Mouse (Mus musculus) splenic B cell, adult 2 months (primary cell): ENCODE results near the gene Klc4.
A peak's percentile ranks its signal among the peaks of the same experiment; 100 is the strongest.

Source experiments
- DNase-seq: peaks from one replicate; pipeline ENCODE4 v3.0.0-alpha.2; 2011; ENCODE audit warnings: low read depth, low spot score
- H3K27me3 ChIP-seq: 2 replicates; pipeline ENCODE4 v1.6.1; 2012; ENCODE audit warnings: mild to moderate bottlenecking, low read length, moderate library complexity, mixed read lengths; ENCODE audit not compliant: control insufficient read depth, poor library complexity, insufficient read depth, severe bottlenecking
- H3K36me3 ChIP-seq: 2 replicates; pipeline ENCODE4 v1.6.1; 2012; ENCODE audit warnings: mild to moderate bottlenecking, low read length, moderate library complexity, mixed read lengths; ENCODE audit not compliant: control insufficient read depth, poor library complexity, insufficient read depth, severe bottlenecking

Klc4 gene

GRCm38 (mm10) chr17:46645561-46646321 is at the start of gene Klc4, which contains the start of gene Mrpl2:
Klc4 (minus strand) TSS chr17:46646022.
Mrpl2 (plus strand) TSS chr17:46646229.
- peak; percentile 99 for DNase-seq
- Histone ChIP-seq H3K36me3 (no peaks in the 10 kb centered on the region), H3K27me3 (no peaks in the 10 kb centered on the region)

- DNase-seq = no peak
- no peaks in the 10 kb centered on the region; the same call in 1 of the 2 replicates for H3K36me3 ChIP-seq
- H3K27me3 ChIP-seq = no peaks in the 10 kb centered on the region
These were observed 48.8 kb upstream of the Klc4 start for GRCm38 (mm10) chr17:46694517-46695063.

- DNase-seq = no peak
- no peaks in the 10 kb centered on the region for H3K27me3 ChIP-seq
- peaks cover 1% of the 10 kb centered on the region for H3K36me3 ChIP-seq
These were observed 45.6 kb upstream of the Klc4 start for GRCm38 (mm10) chr17:46691390-46691789.

- Histone ChIP-seq H3K27me3 (no peaks in the 10 kb centered on the region), H3K36me3 (peaks cover 4% of the 10 kb centered on the region)
- no peak for DNase-seq
These were observed 44.8 kb upstream of the Klc4 start for GRCm38 (mm10) chr17:46690665-46691064.

GRCm38 (mm10) chr17:46685913-46686312 is 40.1 kb upstream of the Klc4 start:
- H3K27me3 ChIP-seq = no peaks in the 10 kb centered on the region
- H3K36me3 ChIP-seq = peaks cover 4% of the 10 kb centered on the region
- no peak for DNase-seq

- Histone ChIP-seq H3K36me3 (peaks cover 4% of the 10 kb centered on the region), H3K27me3 (no peaks in the 10 kb centered on the region)
- no peak for DNase-seq
These were observed 37.0 kb upstream of the Klc4 start for GRCm38 (mm10) chr17:46682654-46683389.

- no peak for DNase-seq
- Histone ChIP-seq H3K27me3 (no peaks in the 10 kb centered on the region), H3K36me3 (peaks cover 5% of the 10 kb centered on the region)
These were observed 35.8 kb upstream of the Klc4 start for GRCm38 (mm10) chr17:46681466-46682118.

GRCm38 (mm10) chr17:46680760-46681373 is 35.0 kb upstream of the Klc4 start, which contains the start of gene Klhdc3:
Klhdc3 (minus strand) TSS chr17:46680914.
- peak; percentile 99 for DNase-seq
- Histone ChIP-seq H3K36me3 (peaks cover 3% of the 10 kb centered on the region), H3K27me3 (no peaks in the 10 kb centered on the region)

GRCm38 (mm10) chr17:46679843-46680759 is 34.3 kb upstream of the Klc4 start:
- Histone ChIP-seq H3K27me3 (no peaks in the 10 kb centered on the region), H3K36me3 (peaks cover 2% of the 10 kb centered on the region)
- DNase-seq = peak; percentile 59

- peaks cover 2% of the 10 kb centered on the region for H3K36me3 ChIP-seq
- DNase-seq = no peak
- no peaks in the 10 kb centered on the region for H3K27me3 ChIP-seq
These were observed 33.1 kb upstream of the Klc4 start for GRCm38 (mm10) chr17:46678911-46679310.

GRCm38 (mm10) chr17:46678416-46678815 is 32.6 kb upstream of the Klc4 start, which contains the start of gene Mea1:
Mea1 (plus strand) TSS chr17:46678793.
- peaks cover 2% of the 10 kb centered on the region for H3K36me3 ChIP-seq
- no peak for DNase-seq
- H3K27me3 ChIP-seq = no peaks in the 10 kb centered on the region

GRCm38 (mm10) chr17:46674530-46675283 is 28.9 kb upstream of the Klc4 start:
- H3K36me3 ChIP-seq = peaks cover 7% of the 10 kb centered on the region
- H3K27me3 ChIP-seq = no peaks in the 10 kb centered on the region
- DNase-seq = no peak
